Mouse (Mus musculus): ENCODE measurements at regions not wholly inside any gene's neighbourhood (a gene's known extent, or its start where the extent isn't known, plus 50 kb on each side); places are given as distances from the start of the nearest gene placed in this dataset.

DNA sequence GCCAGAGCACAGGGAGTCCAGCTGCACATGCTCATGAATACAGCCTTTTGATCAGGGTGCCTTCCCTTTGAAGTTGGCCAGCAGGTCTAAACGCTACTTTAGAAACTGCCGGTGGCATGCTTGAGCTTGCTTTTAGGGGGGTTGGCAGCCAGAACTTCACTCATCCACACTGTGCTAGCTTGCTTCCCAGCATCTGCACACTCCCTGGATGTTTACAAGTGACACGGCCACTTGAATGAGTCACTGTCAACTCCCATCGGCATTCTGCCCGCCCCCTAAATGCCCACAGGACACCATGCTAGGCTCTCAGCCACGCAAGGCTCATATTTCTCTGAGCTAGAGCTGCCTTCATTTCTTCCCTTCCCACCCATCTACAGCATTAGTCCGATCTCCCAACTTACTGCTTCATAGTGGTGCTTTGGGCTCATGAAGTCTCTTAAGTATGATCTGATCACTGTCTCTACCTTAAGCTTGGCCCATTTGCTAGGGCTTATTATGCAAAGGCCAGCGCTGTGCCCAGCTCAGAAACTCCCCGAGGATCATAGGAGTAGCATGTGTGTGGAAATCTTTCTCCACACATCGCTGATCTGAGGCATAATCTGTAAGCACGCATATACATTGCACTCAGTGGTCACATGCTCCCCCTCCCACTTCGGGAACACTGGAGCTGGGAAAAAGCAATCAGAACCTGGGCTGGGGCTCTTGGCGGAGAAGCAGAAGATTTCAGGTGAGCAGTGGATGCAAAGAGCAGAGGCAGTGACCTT is 112.1 kb upstream of the Stmnd1 start:
- intact Hi-C loops (cut with DNase I), result loop anchor here (5.0 kb wide), 4 partner anchors 96 to 589 kb away; partner anchors contain the start of gene Atxn1
- no peak for TF ChIP-seq CTCF (IDR thresholded peaks at IDR 0.05)
- Histone ChIP-seq H3K27ac (peak overlapping the region; percentile 76), H3K4me3 (peak overlapping the region; percentile 72)
- peak; percentile 78 for DNase-seq

DNA sequence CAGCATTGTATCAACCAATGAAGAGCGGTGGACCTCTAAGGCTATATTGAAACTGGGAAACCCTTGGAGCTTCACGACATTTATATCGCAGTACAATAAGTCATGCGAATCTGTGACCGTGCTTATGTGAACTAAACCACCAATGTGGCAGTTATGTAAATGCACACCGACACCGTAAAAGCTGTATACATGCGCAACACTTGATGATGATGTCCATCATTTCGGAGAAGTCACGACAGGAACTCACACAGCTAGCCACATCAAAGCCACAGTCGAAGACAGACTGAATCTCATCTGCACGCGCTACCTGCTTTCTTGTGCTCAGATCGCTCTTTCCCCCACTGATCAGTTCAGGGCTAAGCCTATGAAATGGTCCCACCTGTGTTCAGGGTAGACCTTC is 114.2 kb upstream of the Stmnd1 start:
- no peak for TF ChIP-seq CTCF (IDR thresholded peaks at IDR 0.05)
- intact Hi-C loops (cut with DNase I), result no loop called here
- no peak for DNase-seq

DNA sequence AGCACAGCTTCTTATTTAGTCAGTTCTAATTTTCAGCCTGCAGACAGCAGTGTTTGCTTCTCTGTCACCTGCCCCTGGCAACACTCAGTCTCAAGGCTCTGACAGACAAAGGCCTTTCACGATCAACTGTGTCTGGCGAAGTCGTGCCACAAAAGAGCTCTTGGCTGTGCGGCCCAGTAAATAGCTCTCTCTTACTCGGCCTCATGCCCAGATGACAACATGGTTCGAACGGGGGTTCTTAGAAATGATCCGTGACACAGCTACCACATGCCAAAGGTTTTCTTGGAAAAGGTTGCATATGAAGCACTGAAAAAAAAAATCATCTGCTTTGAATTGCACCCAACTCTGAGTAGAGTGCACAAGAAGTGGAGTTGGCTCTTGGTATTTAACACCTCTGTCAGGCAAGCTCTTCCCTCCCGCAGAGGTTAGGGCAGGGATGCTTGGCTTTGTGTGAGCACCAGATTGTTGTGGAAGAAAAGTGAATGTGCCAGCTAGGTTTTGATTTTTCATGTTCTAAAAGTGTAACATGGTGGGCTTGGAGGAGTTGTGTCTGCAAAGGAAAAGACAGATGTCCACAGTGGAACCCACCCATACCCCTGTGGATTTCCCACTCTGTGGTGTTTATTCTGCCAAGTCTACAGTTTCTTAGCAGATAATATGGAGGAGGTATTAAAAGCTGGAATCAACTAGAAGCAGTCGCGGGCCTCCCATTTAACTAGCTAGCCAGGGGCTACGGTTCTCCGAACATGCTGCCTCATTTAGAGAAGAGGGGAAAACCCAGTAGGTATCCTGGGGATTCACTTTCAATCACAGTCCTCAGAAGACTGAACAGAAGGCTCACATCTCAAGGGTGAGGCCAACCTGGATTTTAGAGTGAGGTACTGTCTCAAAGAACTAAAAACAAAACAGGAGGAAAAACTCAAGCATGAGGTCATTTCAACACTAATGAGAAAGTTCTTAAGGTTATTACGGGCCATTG is 120.0 kb upstream of the Stmnd1 start:
- Histone ChIP-seq H3K27ac (no peak overlapping the region), H3K4me3 (no peak overlapping the region)
- no peak for TF ChIP-seq CTCF (IDR thresholded peaks at IDR 0.05)
- intact Hi-C loops (cut with DNase I), result no loop called here
- DNase-seq, result no peak

More for the DNA sequence above, 114.2 kb upstream of the Stmnd1 start:
- H3K27ac ChIP-seq, result no peak overlapping the region
- H3K4me3 ChIP-seq, result no peak overlapping the region

DNA sequence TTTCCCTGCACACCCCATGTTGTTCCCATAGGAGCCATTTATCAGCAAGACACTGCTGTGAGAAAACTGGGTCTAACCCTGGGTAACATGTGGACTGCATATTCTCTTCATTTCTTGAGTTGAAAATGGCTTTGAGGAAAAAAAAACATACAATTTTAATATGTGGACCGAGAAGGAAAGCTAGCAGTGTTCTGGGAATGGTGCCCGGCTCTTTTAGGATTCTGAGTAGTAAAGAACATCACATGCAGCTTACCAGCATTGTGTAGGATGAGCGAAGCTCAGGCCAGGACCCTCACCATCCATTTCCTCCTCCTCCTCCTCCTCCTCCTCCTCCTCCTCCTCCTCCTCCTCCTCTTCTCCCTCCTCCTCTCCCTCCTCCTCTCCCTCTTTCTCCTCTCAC is 133.5 kb upstream of the Stmnd1 start:
- no peak for TF ChIP-seq CTCF (IDR thresholded peaks at IDR 0.05)
- intact Hi-C loops (cut with DNase I), result no loop called here
- Histone ChIP-seq H3K27ac (no peak overlapping the region), H3K4me3 (no peak overlapping the region)
- DNase-seq, result no peak

DNA sequence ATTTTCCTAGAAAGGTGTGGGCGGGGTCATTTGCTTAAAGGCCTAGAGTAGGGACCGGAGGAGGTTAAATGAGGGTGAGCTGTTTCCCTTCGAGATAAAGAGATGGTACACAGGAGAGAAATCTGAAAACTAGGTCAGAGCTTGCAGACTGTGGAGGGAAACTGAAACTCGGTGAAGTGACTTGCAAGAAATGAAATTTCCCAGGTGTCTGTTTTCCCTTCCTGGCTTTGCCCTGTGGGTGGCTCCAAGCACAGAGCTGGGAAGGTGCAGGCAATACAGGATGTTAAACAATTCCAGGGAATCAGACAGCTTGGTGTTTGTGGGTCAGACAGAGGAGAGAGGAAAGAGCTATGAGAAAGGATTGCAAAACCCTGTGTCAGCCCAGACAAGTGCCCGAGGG is 134.3 kb upstream of the Stmnd1 start:
- TF ChIP-seq CTCF (IDR thresholded peaks at IDR 0.05), result no peak
- no peak for DNase-seq
- Histone ChIP-seq H3K4me3 (no peak overlapping the region), H3K27ac (no peak overlapping the region)
- intact Hi-C loops (cut with DNase I), result no loop called here

DNA sequence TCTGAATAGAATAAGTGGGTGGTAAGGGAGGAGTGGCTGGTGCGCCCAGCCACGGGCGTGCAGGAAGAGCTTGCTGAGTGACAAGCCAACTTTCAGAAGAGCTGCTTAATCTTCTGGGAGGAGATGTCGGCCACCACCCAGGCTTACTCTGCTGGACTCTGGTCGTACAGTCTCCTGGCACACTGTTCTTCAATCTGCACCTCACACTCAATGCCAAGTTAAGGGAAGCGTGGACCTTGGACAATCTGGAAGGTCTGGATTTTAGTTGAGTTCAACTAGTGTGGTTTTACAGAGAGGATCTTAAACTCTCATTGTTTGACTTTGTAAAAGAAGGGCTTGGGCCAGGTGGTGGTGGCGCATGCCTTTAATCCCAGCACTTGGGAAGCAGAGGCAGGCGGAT is 138.1 kb upstream of the Stmnd1 start:
- no peak for TF ChIP-seq CTCF (IDR thresholded peaks at IDR 0.05)
- no peak for DNase-seq
- Histone ChIP-seq H3K27ac (no peak overlapping the region), H3K4me3 (no peak overlapping the region)
- intact Hi-C loops (cut with DNase I), result no loop called here

DNA sequence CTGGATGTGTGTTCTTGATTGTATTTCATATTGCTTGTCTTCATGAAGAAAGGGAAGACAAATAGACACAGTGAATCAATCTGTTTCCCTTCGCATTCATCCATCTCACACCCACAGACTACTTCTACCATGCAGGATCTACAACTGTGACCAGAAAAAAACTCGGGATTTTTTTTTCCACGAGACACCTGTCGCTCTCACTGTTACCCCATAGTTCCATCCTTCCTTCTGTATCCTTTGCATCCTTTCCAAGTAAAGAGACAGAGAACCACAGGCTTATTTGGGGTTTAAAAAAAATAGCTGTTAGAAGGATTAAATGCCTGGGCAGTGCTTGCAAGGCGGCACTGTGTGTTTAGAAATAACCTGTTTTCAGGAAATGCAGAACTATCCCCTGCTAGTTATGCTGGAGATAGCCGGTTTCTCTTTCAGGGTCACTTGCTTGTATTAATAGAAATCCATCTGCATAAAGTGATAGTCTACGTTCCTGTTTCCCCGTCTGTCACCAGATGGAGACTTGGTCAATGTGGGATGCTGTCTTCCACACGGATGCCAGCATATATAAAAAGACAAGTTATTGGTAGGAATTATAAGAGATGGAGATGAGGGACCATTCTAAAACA is 144.2 kb upstream of the Stmnd1 start:
- no peak for TF ChIP-seq CTCF (IDR thresholded peaks at IDR 0.05)
- Histone ChIP-seq H3K27ac (no peak overlapping the region), H3K4me3 (no peak overlapping the region)
- intact Hi-C loops (cut with DNase I), result no loop called here
- DNase-seq, result no peak

DNA sequence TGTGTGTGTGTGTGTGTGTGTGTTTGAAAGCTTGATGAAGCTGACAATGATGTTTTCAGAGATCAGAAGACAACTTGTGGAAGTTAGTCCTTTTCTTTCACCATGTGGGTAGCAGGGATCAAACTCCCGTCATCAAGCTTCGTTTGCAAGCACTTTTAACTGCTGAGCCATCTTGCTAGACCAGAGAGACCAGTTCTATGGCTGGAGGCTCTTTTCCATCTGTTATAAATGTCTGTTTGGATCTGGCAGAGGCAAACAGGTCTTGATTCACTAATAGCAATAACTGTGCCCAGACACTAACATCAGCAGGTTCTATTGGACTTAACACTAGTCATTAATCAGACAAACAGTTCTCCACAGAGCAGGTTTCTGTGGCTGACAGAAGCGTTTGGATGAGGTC is 150.1 kb upstream of the Stmnd1 start:
- no peak overlapping the region for H3K4me3 ChIP-seq
- intact Hi-C loops (cut with DNase I), result no loop called here
- no peak for TF ChIP-seq CTCF (IDR thresholded peaks at IDR 0.05)
- DNase-seq, result no peak
- H3K27ac ChIP-seq, result no peak overlapping the region

DNA sequence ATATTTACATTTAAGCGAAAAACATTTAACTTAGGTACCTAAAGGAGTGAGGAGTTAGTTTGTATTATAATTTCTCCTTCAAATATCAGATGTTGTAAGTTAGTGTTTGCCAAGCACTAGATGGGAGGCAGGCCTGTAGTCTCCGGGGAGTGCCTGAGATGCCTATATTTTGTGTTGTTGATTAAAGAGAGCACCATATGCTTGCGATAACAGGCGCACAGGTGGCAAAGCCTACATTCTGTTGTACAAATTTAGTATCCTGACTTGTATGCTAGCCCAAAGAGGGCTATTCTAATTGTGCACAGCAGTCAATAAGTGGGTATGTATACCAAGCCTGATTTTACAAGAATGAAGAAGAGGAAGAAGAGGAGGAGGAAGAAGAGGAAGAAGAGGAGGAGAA is 151.8 kb upstream of the Atxn1 start:
- TF ChIP-seq CTCF (IDR thresholded peaks at IDR 0.05), result no peak
- H3K27ac ChIP-seq, result no peak overlapping the region
- no peak for DNase-seq
- intact Hi-C loops (cut with DNase I), result no loop called here
- H3K4me3 ChIP-seq, result no peak overlapping the region

DNA sequence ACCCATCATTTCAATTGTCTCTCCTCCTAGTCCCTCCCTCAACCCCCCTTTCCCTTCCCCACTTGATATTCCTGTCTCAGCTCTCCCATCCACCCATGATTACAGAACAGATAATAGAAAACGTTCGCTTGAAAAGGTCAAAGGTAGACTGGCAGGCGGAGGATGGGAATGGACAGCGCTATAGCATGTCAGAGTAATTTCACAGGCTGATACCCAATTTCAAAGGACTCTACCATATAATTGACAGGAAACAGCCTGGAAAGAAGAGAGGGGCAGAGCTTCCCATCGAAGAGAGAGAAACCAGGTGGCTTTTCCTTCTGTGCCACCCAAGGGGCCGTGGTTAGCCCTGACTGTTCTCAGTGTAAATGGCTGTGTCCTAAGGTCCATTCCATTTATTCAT is 140.2 kb upstream of the Atxn1 start:
- intact Hi-C loops (cut with DNase I), result no loop called here
- DNase-seq, result no peak
- H3K27ac ChIP-seq, result no peak overlapping the region
- H3K4me3 ChIP-seq, result no peak overlapping the region
- no peak for TF ChIP-seq CTCF (IDR thresholded peaks at IDR 0.05)

DNA sequence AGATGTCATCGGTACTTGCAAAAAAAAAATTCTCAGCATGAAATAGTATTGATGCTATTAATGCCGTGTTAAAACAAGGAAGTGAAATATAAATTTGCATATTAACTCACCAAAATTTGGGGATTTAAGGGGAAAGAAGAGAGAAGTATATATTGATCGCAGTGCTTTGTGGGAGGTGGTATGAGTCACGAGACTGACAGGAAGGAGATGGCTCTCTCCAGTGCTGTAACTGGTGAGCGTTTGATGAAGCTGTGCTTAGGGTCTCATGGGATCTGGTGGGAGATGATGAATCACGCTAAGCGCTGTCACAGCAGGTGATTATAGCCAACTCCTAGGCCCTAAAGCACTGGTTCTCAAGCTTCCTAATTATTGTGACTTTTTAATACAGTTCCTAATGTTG is 133.8 kb upstream of the Atxn1 start:
- no peak for DNase-seq
- intact Hi-C loops (cut with DNase I), result no loop called here
- Histone ChIP-seq H3K4me3 (no peak overlapping the region), H3K27ac (no peak overlapping the region)
- TF ChIP-seq CTCF (IDR thresholded peaks at IDR 0.05), result no peak

DNA sequence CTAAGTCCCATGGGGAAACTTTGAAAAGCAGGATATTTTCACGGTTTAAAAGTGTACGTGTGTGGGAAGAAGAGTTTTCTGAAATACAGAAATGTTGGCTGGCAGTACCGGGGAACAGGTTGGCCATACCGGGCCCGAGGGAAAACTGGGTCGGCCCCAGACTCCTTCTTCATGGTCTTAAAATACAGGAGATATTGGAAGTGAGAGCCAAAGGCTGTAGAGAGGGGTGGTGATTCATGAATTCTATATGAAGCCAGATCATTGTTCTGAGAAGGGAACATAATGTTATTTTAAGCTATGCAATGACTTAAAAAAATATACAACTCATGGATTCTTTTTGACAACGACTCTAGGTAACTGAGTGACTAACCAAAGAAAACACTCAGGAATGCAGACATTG is 133.3 kb upstream of the Atxn1 start:
- no peak overlapping the region for H3K4me3 ChIP-seq
- intact Hi-C loops (cut with DNase I), result no loop called here
- no peak overlapping the region for H3K27ac ChIP-seq
- TF ChIP-seq CTCF (IDR thresholded peaks at IDR 0.05), result no peak
- DNase-seq, result no peak

DNA sequence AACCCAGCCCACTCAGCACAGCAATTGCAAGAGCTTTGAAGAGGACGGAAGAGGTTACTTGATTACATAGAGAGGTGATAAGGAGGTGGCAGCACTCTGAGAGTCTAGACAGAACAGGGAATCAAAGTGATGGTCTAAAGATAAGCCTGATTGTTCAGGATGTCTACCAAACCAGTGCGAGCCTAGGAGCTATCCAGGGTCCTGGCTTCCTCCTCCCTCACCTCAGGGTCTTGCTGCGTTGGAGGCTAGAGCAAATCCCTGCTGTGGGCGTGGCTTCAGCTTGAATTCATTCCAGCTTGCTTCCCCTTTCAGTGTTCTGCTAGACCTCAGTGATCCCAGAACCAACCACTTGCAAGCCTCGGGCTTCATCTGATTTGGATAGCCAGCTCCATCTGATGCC is 132.2 kb upstream of the Atxn1 start:
- no peak overlapping the region for H3K27ac ChIP-seq
- no peak overlapping the region for H3K4me3 ChIP-seq
- intact Hi-C loops (cut with DNase I), result no loop called here
- TF ChIP-seq CTCF (IDR thresholded peaks at IDR 0.05), result no peak
- no peak for DNase-seq

All from gastrocnemius, adult 2 months (tissue).